Mouse (Mus musculus) liver, postnatal 0 days (tissue): ENCODE measurements at regions not wholly inside any gene's neighbourhood (a gene's known extent, or its start where the extent isn't known, plus 50 kb on each side); places are given as distances from the start of the nearest gene placed in this dataset.

Experiments
- ATAC-seq: fragments of 200-750 bp; cut with Nextera tagmentation; 2 replicates; pipeline ENCODE4 v1.8.0; 2017; ENCODE audit warnings: mild to moderate bottlenecking, moderate library complexity
- DNase-seq: peaks from one replicate; pipeline ENCODE4 v3.0.0-alpha.2; 2016
- H3K27ac ChIP-seq: fragments of 300-500 bp; sonication (generic); 2 replicates; pipeline ENCODE4 v1.5.1; 2014; ENCODE audit warnings: antibody characterized with exemption, moderate library complexity, mild to moderate bottlenecking, low read depth
- H3K27me3 ChIP-seq: fragments of 300-500 bp; sonication (generic); 2 replicates; pipeline ENCODE4 v1.6.1; 2014; ENCODE audit warnings: low read length, control low read depth, mixed read lengths; ENCODE audit not compliant: insufficient read depth
- H3K36me3 ChIP-seq: fragments of 300-500 bp; sonication (generic); replicated peaks from 2 replicates; pipeline ENCODE4 v1.6.1; 2014; ENCODE audit warnings: mild to moderate bottlenecking, control low read depth, low read length, moderate library complexity, mixed read lengths; ENCODE audit not compliant: insufficient read depth
- H3K4me1 ChIP-seq: fragments of 300-500 bp; sonication (generic); 2 replicates; pipeline ENCODE4 v1.6.1; 2014; ENCODE audit warnings: antibody characterized with exemption, mild to moderate bottlenecking, control low read depth; ENCODE audit not compliant: insufficient read depth
- H3K4me2 ChIP-seq: fragments of 300-500 bp; sonication (generic); 2 replicates; pipeline ENCODE4 v1.6.1; 2014; ENCODE audit warnings: low read depth, mild to moderate bottlenecking, low read length, moderate library complexity, mixed read lengths
- H3K4me3 ChIP-seq: fragments of 300-500 bp; sonication (generic); 2 replicates; pipeline ENCODE4 v1.5.1; 2014; ENCODE audit warnings: low read depth, low read length
- H3K9ac ChIP-seq: fragments of 300-500 bp; sonication (generic); replicated peaks from 2 replicates; pipeline ENCODE4 v1.6.1; 2014; ENCODE audit warnings: mild to moderate bottlenecking, moderate library complexity
- H3K9me3 ChIP-seq: fragments of 300-500 bp; sonication (generic); 2 replicates; pipeline ENCODE4 v1.6.1; 2016; ENCODE audit warnings: mild to moderate bottlenecking, control low read depth, low read length, mixed read lengths
- CTCF ChIP-seq: sonication (generic); IDR thresholded peaks from 2 replicates; pipeline ENCODE4 v1.5.1; 2016; ENCODE audit warnings: antibody characterized with exemption, low read depth
- EP300 ChIP-seq: IDR thresholded peaks from 2 replicates; pipeline ENCODE4 v1.6.1; 2016; ENCODE audit warnings: antibody characterized with exemption, low read depth, mild to moderate bottlenecking
- WGBS: fragments of 180-500 bp; shearing (Covaris S2); extraction: QIAGEN DNeasy Blood & Tissue Kit; methylation state at CpG from one replicate; pipeline ENCODE4 v1.1.7; 2014; ENCODE audit not compliant: insufficient replicate concordance; 5-methylcytosine and 5-hydroxymethylcytosine counted together

- Histone ChIP-seq H3K36me3 (no peaks in the 10 kb centered on the region), H3K9ac (no peak overlapping the region), H3K27ac (no peak overlapping the region), H3K4me2 (no peak overlapping the region), H3K9me3 (no peaks in the 10 kb centered on the region), H3K27me3 (no peaks in the 10 kb centered on the region), H3K4me1 (no peaks in the 10 kb centered on the region), H3K4me3 (no peak overlapping the region)
- no peak for DNase-seq
- no peak for TF ChIP-seq CTCF
- TF ChIP-seq EP300 = no peak
- WGBS = 63% methylated on average over 17 of the region's 17 CpGs
- ATAC-seq = no peak
Observed at GRCm38 (mm10) chr15:97188545-97188944, 58.4 kb upstream of the Pced1b start.

- no peaks in the 10 kb centered on the region for H3K36me3 ChIP-seq
- H3K9me3 ChIP-seq = no peaks in the 10 kb centered on the region
- no peaks in the 10 kb centered on the region for H3K27me3 ChIP-seq
- H3K27ac ChIP-seq = no peak overlapping the region
- DNase-seq (no peak), ATAC-seq (no peak)
- H3K4me3 ChIP-seq = no peak overlapping the region
- 0 out of 2 replicates have a peak, but pooled peaks cover 3% of the 10 kb centered on the region for H3K4me1 ChIP-seq
- H3K4me2 ChIP-seq = no peak overlapping the region
- WGBS = 24% methylated on average over 3 of the region's 3 CpGs
- TF ChIP-seq EP300 = no peak
- peak; percentile 53 for TF ChIP-seq CTCF
- no peak overlapping the region for H3K9ac ChIP-seq
Observed at GRCm38 (mm10) chr15:97187831-97188230, 59.1 kb upstream of the Pced1b start.

- 0 out of 2 replicates have a peak, but pooled peaks cover 3% of the 10 kb centered on the region for H3K4me1 ChIP-seq
- no peaks in the 10 kb centered on the region for H3K36me3 ChIP-seq
- no peak overlapping the region for H3K4me3 ChIP-seq
- DNase-seq (no peak), ATAC-seq (no peak)
- 64% methylated on average over 8 of the region's 8 CpGs for WGBS
- no peak overlapping the region for H3K9ac ChIP-seq
- TF ChIP-seq EP300 (no peak), CTCF (peak; percentile 35)
- no peak overlapping the region for H3K4me2 ChIP-seq
- H3K9me3 ChIP-seq = no peaks in the 10 kb centered on the region
- H3K27me3 ChIP-seq = no peaks in the 10 kb centered on the region
- no peak overlapping the region for H3K27ac ChIP-seq
Observed at GRCm38 (mm10) chr15:97186034-97186433, 60.9 kb upstream of the Pced1b start.

GRCm38 (mm10) chr15:97182617-97183038 is 64.3 kb upstream of the Pced1b start:
- H3K27ac ChIP-seq = no peak overlapping the region
- 0 out of 2 replicates have a peak, but pooled peaks cover 3% of the 10 kb centered on the region for H3K4me1 ChIP-seq
- H3K4me3 ChIP-seq = no peak overlapping the region
- H3K9ac ChIP-seq = no peak overlapping the region
- no peaks in the 10 kb centered on the region for H3K27me3 ChIP-seq
- no peaks in the 10 kb centered on the region for H3K36me3 ChIP-seq
- 39% methylated on average over 9 of the region's 9 CpGs for WGBS
- ATAC-seq = no peak
- TF ChIP-seq CTCF (no peak), EP300 (no peak)
- no peak for DNase-seq
- no peak overlapping the region for H3K4me2 ChIP-seq
- H3K9me3 ChIP-seq = no peaks in the 10 kb centered on the region

- Histone ChIP-seq H3K27me3 (no peaks in the 10 kb centered on the region), H3K4me1 (0 out of 2 replicates have a peak, but pooled peaks cover 3% of the 10 kb centered on the region), H3K4me2 (no peak overlapping the region), H3K9me3 (no peaks in the 10 kb centered on the region), H3K27ac (no peak overlapping the region), H3K9ac (no peak overlapping the region), H3K36me3 (no peaks in the 10 kb centered on the region), H3K4me3 (no peak overlapping the region)
- WGBS = 67% methylated on average over 9 of the region's 9 CpGs
- DNase-seq (no peak), ATAC-seq (no peak)
- TF ChIP-seq EP300 (no peak), CTCF (no peak)
Observed at GRCm38 (mm10) chr15:97180970-97181669, 65.8 kb upstream of the Pced1b start.

GRCm38 (mm10) chr15:97178286-97178685 is 68.6 kb upstream of the Pced1b start:
- Histone ChIP-seq H3K4me1 (0 out of 2 replicates have a peak, but pooled peaks cover 3% of the 10 kb centered on the region), H3K9ac (no peak overlapping the region), H3K4me3 (no peak overlapping the region), H3K9me3 (no peaks in the 10 kb centered on the region), H3K27me3 (no peaks in the 10 kb centered on the region), H3K27ac (no peak overlapping the region), H3K36me3 (no peaks in the 10 kb centered on the region), H3K4me2 (no peak overlapping the region)
- TF ChIP-seq CTCF = no peak
- TF ChIP-seq EP300 = no peak
- DNase-seq (no peak), ATAC-seq (no peak)
- WGBS = 72% methylated on average over 3 of the region's 3 CpGs
